Mouse (Mus musculus): ENCODE data around the gene Ifnab. TPM values are rescaled to one million over a fixed set of nuclear protein-coding genes. Genes with fewer than 3 reads are reported as not detected.

The Ifnab gene
- total and polyA plus RNA-seq, 2 experiments from 2014 or later = not detected

- H3K27me3 ChIP-seq (ENCODE audit: insufficient read depth, low read length) = no peaks in the 10 kb centered on the region
- no peaks in the 10 kb centered on the region for H3K9me3 ChIP-seq (ENCODE audit: low read length)
- no peaks in the 10 kb centered on the region for H3K36me3 ChIP-seq (ENCODE audit: insufficient read depth, low read length)
- WGBS = 88% methylated on average over 1 of the region's 1 CpGs
- H3K9ac ChIP-seq (replicated peaks; ENCODE audit: low read length) = no peak overlapping the region
- no peak overlapping the region for H3K4me2 ChIP-seq (ENCODE audit: low read depth, low read length)
- H3K4me3 ChIP-seq (ENCODE audit: low read length) = no peak overlapping the region
- H3K4me1 ChIP-seq (ENCODE audit: insufficient read depth, low read length) = no peaks in the 10 kb centered on the region
- H3K27ac ChIP-seq = no peak overlapping the region
- no peak for TF ChIP-seq CTCF (IDR thresholded peaks at IDR 0.05; ENCODE audit: low read depth)
- ATAC-seq (no peak), DNase-seq (ENCODE audit: low spot score) (no peak)
Observed at GRCm38 (mm10) chr4:88699301-88699700, 8.1 kb upstream of the Ifnab start.

- H3K27me3 ChIP-seq (ENCODE audit: insufficient read depth, low read length) = no peaks in the 10 kb centered on the region
- WGBS = 89% methylated on average over 5 of the region's 5 CpGs
- H3K4me2 ChIP-seq (ENCODE audit: low read depth, low read length) = no peak overlapping the region
- H3K9ac ChIP-seq (replicated peaks; ENCODE audit: low read length) = no peak overlapping the region
- H3K9me3 ChIP-seq (ENCODE audit: low read length) = no peaks in the 10 kb centered on the region
- ATAC-seq = no peak
- H3K4me1 ChIP-seq (ENCODE audit: insufficient read depth, low read length) = no peaks in the 10 kb centered on the region
- no peak for DNase-seq (ENCODE audit: low spot score)
- no peak overlapping the region for H3K4me3 ChIP-seq (ENCODE audit: low read length)
- TF ChIP-seq CTCF (IDR thresholded peaks at IDR 0.05; ENCODE audit: low read depth) = no peak
- no peak overlapping the region for H3K27ac ChIP-seq
- H3K36me3 ChIP-seq (ENCODE audit: insufficient read depth, low read length) = no peaks in the 10 kb centered on the region
Observed at GRCm38 (mm10) chr4:88698781-88699180, 7.6 kb upstream of the Ifnab start.

- ATAC-seq = no peak
- Histone ChIP-seq H3K4me2 (ENCODE audit: low read depth, low read length) (no peak overlapping the region), H3K4me1 (ENCODE audit: insufficient read depth, low read length) (no peaks in the 10 kb centered on the region), H3K36me3 (ENCODE audit: insufficient read depth, low read length) (no peaks in the 10 kb centered on the region), H3K27ac (no peak overlapping the region), H3K27me3 (ENCODE audit: insufficient read depth, low read length) (no peaks in the 10 kb centered on the region), H3K9ac (replicated peaks; ENCODE audit: low read length) (no peak overlapping the region), H3K4me3 (ENCODE audit: low read length) (no peak overlapping the region), H3K9me3 (ENCODE audit: low read length) (no peaks in the 10 kb centered on the region)
- no peak for DNase-seq (ENCODE audit: low spot score)
- 76% methylated on average over 4 of the region's 4 CpGs for WGBS
- no peak for TF ChIP-seq CTCF (IDR thresholded peaks at IDR 0.05; ENCODE audit: low read depth)
Observed at GRCm38 (mm10) chr4:88697753-88698152, 6.6 kb upstream of the Ifnab start.

- DNase-seq (ENCODE audit: low spot score) = no peak
- H3K4me2 ChIP-seq (ENCODE audit: low read depth, low read length) = no peak overlapping the region
- H3K4me1 ChIP-seq (ENCODE audit: insufficient read depth, low read length) = no peaks in the 10 kb centered on the region
- no peaks in the 10 kb centered on the region for H3K27me3 ChIP-seq (ENCODE audit: insufficient read depth, low read length)
- TF ChIP-seq CTCF (IDR thresholded peaks at IDR 0.05; ENCODE audit: low read depth) = no peak
- H3K9ac ChIP-seq (replicated peaks; ENCODE audit: low read length) = no peak overlapping the region
- no peaks in the 10 kb centered on the region for H3K9me3 ChIP-seq (ENCODE audit: low read length)
- H3K27ac ChIP-seq = no peak overlapping the region
- no peaks in the 10 kb centered on the region for H3K36me3 ChIP-seq (ENCODE audit: insufficient read depth, low read length)
- ATAC-seq = no peak
- 65% methylated on average over 6 of the region's 6 CpGs for WGBS
- H3K4me3 ChIP-seq (ENCODE audit: low read length) = no peak overlapping the region
Observed at GRCm38 (mm10) chr4:88697108-88697507, 5.9 kb upstream of the Ifnab start.

- Histone ChIP-seq H3K27me3 (ENCODE audit: insufficient read depth, low read length) (no peaks in the 10 kb centered on the region), H3K9me3 (ENCODE audit: low read length) (no peaks in the 10 kb centered on the region), H3K4me1 (ENCODE audit: insufficient read depth, low read length) (no peaks in the 10 kb centered on the region), H3K4me2 (ENCODE audit: low read depth, low read length) (no peak overlapping the region), H3K4me3 (ENCODE audit: low read length) (no peak overlapping the region), H3K9ac (replicated peaks; ENCODE audit: low read length) (no peak overlapping the region), H3K36me3 (ENCODE audit: insufficient read depth, low read length) (no peaks in the 10 kb centered on the region), H3K27ac (no peak overlapping the region)
- DNase-seq (ENCODE audit: low spot score) (peak; percentile 84), ATAC-seq (peak; percentile 84)
- WGBS = 21% methylated on average over 3 of the region's 3 CpGs
- TF ChIP-seq CTCF (IDR thresholded peaks at IDR 0.05; ENCODE audit: low read depth) = peak; percentile 98
Observed at GRCm38 (mm10) chr4:88696237-88696884, 5.2 kb upstream of the Ifnab start.

- Histone ChIP-seq H3K9me3 (ENCODE audit: low read length) (no peaks in the 10 kb centered on the region), H3K4me3 (ENCODE audit: low read length) (no peak overlapping the region), H3K9ac (replicated peaks; ENCODE audit: low read length) (no peak overlapping the region), H3K4me1 (ENCODE audit: insufficient read depth, low read length) (no peaks in the 10 kb centered on the region), H3K27me3 (ENCODE audit: insufficient read depth, low read length) (no peaks in the 10 kb centered on the region), H3K36me3 (ENCODE audit: insufficient read depth, low read length) (no peaks in the 10 kb centered on the region), H3K27ac (no peak overlapping the region), H3K4me2 (ENCODE audit: low read depth, low read length) (no peak overlapping the region)
- DNase-seq (ENCODE audit: low spot score) (no peak), ATAC-seq (no peak)
- TF ChIP-seq CTCF (IDR thresholded peaks at IDR 0.05; ENCODE audit: low read depth) = no peak
- 90% methylated on average over 2 of the region's 2 CpGs for WGBS
Observed at GRCm38 (mm10) chr4:88693392-88693791, 2.2 kb upstream of the Ifnab start.

GRCm38 (mm10) chr4:88692537-88692936, 1.4 kb upstream of the Ifnab start:
- no peaks in the 10 kb centered on the region for H3K36me3 ChIP-seq (ENCODE audit: insufficient read depth, low read length)
- no peak for TF ChIP-seq CTCF (IDR thresholded peaks at IDR 0.05; ENCODE audit: low read depth)
- H3K4me2 ChIP-seq (ENCODE audit: low read depth, low read length) = no peak overlapping the region
- WGBS = 96% methylated on average over 1 of the region's 1 CpGs
- DNase-seq (ENCODE audit: low spot score) = no peak
- H3K4me1 ChIP-seq (ENCODE audit: insufficient read depth, low read length) = no peaks in the 10 kb centered on the region
- H3K27me3 ChIP-seq (ENCODE audit: insufficient read depth, low read length) = no peaks in the 10 kb centered on the region
- H3K9ac ChIP-seq (replicated peaks; ENCODE audit: low read length) = no peak overlapping the region
- H3K27ac ChIP-seq = no peak overlapping the region
- no peak for ATAC-seq
- H3K4me3 ChIP-seq (ENCODE audit: low read length) = no peak overlapping the region
- H3K9me3 ChIP-seq (ENCODE audit: low read length) = no peaks in the 10 kb centered on the region
